Mouse (Mus musculus): ENCODE results near the gene Cald1. TPM values are rescaled to one million over a fixed set of nuclear protein-coding genes. Genes with fewer than 3 reads are reported as not detected.

The Cald1 gene
- total RNA-seq, 2 experiments from 2014 or later: not detected

DNA sequence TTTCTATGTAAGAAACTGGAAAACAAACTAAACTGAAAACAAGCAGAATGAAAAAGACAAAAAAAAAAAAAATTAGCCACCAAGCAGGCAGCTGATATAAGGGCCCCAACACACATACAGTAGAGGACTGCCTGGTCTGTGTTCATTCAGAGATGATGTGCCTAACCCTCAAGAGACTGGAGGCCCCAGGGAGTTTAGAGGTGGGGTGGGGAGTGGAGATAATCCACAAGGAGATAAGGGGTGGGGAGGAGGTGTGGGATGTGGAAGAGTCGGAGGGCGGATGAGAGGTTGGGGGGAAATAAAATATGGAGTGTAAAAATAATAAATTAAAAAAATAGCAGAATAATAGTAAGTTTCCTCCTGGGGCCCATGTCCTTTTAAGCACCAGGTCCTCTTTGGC is 207.3 kb downstream of the Cald1 start:
- no peak for ATAC-seq (replicated peaks; ENCODE audit: low FRiP score, low TSS enrichment, poor library complexity, severe bottlenecking)

DNA sequence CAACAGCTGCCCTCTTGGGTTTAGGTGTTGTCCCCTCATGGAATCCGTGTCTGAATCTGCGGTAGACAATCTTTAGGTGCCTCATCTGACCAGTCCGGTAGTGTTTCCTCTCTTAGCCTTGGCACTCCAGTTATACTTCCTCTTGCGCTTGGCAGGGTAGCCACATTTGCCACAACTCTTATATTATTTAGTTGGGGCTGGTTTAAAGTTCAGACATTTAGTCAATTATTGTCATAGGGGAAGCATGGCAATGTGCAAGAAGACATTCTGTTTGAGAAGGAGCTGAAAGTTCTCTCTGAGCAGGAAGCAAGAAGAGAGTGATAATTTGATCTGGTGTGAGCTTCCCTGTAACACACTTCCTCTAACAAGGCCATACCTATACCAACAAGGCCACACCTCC is 212.4 kb downstream of the Cald1 start:
- ATAC-seq (replicated peaks; ENCODE audit: low FRiP score, low TSS enrichment, poor library complexity, severe bottlenecking): no peak

DNA sequence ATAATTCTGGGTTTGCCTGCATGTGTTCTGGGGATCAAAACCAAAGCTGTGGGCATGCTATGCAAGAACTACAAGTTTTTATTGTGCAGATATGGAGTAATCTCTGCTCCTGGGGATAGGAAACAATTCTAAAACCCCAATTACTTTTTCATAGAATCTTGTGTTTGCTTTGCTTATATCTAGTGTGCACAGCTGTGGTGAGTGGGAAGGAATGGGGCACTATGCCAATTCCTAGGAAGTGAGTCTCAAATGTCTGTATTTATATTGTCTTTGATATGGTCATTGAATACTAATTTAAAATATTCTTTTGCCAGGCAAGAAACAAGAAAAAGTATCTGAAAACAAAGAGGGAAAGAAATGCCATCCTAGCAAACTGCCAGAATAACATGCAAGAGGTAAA is 226.1 kb downstream of the Cald1 start:
- ATAC-seq (replicated peaks; ENCODE audit: low FRiP score, low TSS enrichment, poor library complexity, severe bottlenecking): no peak

Other genes with a start within 250 kb of the Cald1 start
- gene Akr1b8, start 244.4 kb upstream of the Cald1 start, total RNA-seq (2014; fragmentation: Nextera tagmentation): not detected in 2 replicates
- not detected in 2 replicates for gene Akr1b8, start 244.4 kb upstream of the Cald1 start, total RNA-seq (2017)
- 18.6 and 22.5 TPM in 2 replicates for gene Akr1b10, start 214.3 kb upstream of the Cald1 start, total RNA-seq (2014; fragmentation: Nextera tagmentation)
- 10.5 and 16.5 TPM in 2 replicates for gene Akr1b10, start 214.3 kb upstream of the Cald1 start, total RNA-seq (2017)
- gene Akr1b7, start 186.2 kb upstream of the Cald1 start, total RNA-seq (2014; fragmentation: Nextera tagmentation): not detected in 2 replicates
- gene Akr1b7, start 186.2 kb upstream of the Cald1 start, total RNA-seq (2017): not detected in 2 replicates
- 9.2 and 21.2 TPM in 2 replicates for gene Bpgm, start 122.3 kb upstream of the Cald1 start, total RNA-seq (2014; fragmentation: Nextera tagmentation)
- 17.1 and 26.4 TPM in 2 replicates for gene Bpgm, start 122.3 kb upstream of the Cald1 start, total RNA-seq (2017)
- 4.5 and 7.0 TPM in 2 replicates for gene Agbl3, start 181.9 kb downstream of the Cald1 start, total RNA-seq (2014; fragmentation: Nextera tagmentation)
- gene Agbl3, start 181.9 kb downstream of the Cald1 start, total RNA-seq (2017): 5.5 and 8.9 TPM in 2 replicates